In the genomic region with DNA sequence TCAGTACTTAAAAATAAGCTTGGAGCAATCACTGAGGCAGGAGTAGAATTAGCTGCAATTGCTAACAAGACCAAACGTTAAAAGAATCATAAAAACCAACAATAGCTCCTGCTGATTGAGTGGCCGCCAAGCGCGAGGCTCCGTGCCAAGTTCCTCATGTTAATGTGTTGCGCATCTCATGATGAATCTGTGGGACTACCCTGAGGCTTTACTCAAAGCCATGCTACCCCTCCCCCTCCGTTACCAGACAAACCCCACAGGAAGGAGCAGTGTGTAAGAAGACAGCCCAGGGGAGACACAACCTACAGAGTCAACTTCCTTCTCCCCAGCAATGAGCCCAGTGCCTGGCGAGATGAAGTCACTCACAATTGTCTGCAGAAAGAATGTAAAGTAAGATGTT, we compare ENCODE assay signal across 8 mouse cellular contexts. TPM values are rescaled to one million over a fixed set of nuclear protein-coding genes. Genes with fewer than 3 reads are reported as not detected.
DNase-seq lines count a peak whose midpoint lies in the region.

No protein-coding gene starts in this region.

- DNase-seq in gastrocnemius, postnatal 10 days, result peak; percentile 54
- DNase-seq in gastrocnemius, adult 18-20 months (ENCODE audit: low spot score), result no peak
- DNase-seq in ovary, postnatal 36 days (ENCODE audit: low spot score), result peak; percentile 7
- no peak for DNase-seq in ovary, adult 18-20 months (ENCODE audit: low spot score)
- DNase-seq in kidney, postnatal 25 days, result peak; percentile 40 to 48
- DNase-seq in right cerebral cortex, postnatal 10 days (ENCODE audit: low spot score in 2 of 2), result peak; percentile 79 to 82
- DNase-seq in spleen, adult 12 weeks (ENCODE audit: low spot score), result no peak
- no peak for DNase-seq in ovary, postnatal 14 days (ENCODE audit: low spot score)

RNA-seq across cellular contexts. Expression of a gene that starts 41.5 kb away (rescaled TPM):
- total RNA-seq in gastrocnemius, postnatal 10 days (2021), result 1 to 10 TPM in 1 of 2 experiments, under 1 TPM in 1; 0.54 to 1.5 TPM
- 1 to 10 TPM in 1 of 2 experiments, under 1 TPM in 1; 1.00 to 1.3 TPM for total RNA-seq in gastrocnemius, adult 18-20 months (2021)

Comparison
In these comparisons a context has a peak if more than half of its experiments do, and no peak if none do; other contexts are left out.
1. DNase-seq: peak in gastrocnemius, postnatal 10 days (single experiment), ovary, postnatal 36 days (single experiment), kidney, postnatal 25 days (2 of 2) and right cerebral cortex, postnatal 10 days (2 of 2); none in gastrocnemius, adult 18-20 months (single experiment), ovary, adult 18-20 months (single experiment), spleen, adult 12 weeks (single experiment) and ovary, postnatal 14 days (single experiment).